Mouse (Mus musculus) T-helper 17 cell (primary cell): Measurements from ENCODE around the gene Cacna1b.

Experiments
- in situ Hi-C, 2 experiments: fragments of 300-600 bp; cut with MboI, MseI; formaldehyde crosslinking; loops; 1 replicate in 1 of 2; 2 replicates in 1 of 2; pipeline ENCODE4 v1.15.1; 2025; ENCODE audit warnings: high pct_unique_total_duplicates in 2 of 2

Cacna1b gene

GRCm38 (mm10) chr2:24719645-24720379 is 43.1 kb downstream of the Cacna1b start:
- in situ Hi-C loops: no loop called here

GRCm38 (mm10) chr2:24718906-24719305 is 44.0 kb downstream of the Cacna1b start:
- in situ Hi-C loops: no loop called here

GRCm38 (mm10) chr2:24717963-24718362 is 45.0 kb downstream of the Cacna1b start:
- in situ Hi-C loops: no loop called here

- in situ Hi-C loops: no loop called here
Observed at GRCm38 (mm10) chr2:24717461-24717860, 45.5 kb downstream of the Cacna1b start.

- in situ Hi-C loops: no loop called here
Observed at GRCm38 (mm10) chr2:24705929-24706328, 57.0 kb downstream of the Cacna1b start.

GRCm38 (mm10) chr2:24702208-24702957 is 60.6 kb downstream of the Cacna1b start:
- in situ Hi-C loops: no loop called here

GRCm38 (mm10) chr2:24697281-24697980 is 65.5 kb downstream of the Cacna1b start:
- in situ Hi-C loops: loop anchor here in 1 of 2 experiments (10.0 kb wide), 1 partner anchor 1587 kb away; no protein-coding TSS in a partner anchor

- in situ Hi-C loops: loop anchor here in 1 of 2 experiments (10.0 kb wide), 1 partner anchor 1592 kb away; no protein-coding TSS in a partner anchor
Observed at GRCm38 (mm10) chr2:24692371-24692770, 70.6 kb downstream of the Cacna1b start.

GRCm38 (mm10) chr2:24690356-24690755 is 72.6 kb downstream of the Cacna1b start:
- in situ Hi-C loops: loop anchor here in 1 of 2 experiments (10.0 kb wide), 1 partner anchor 1594 kb away; no protein-coding TSS in a partner anchor

GRCm38 (mm10) chr2:24685347-24685746 is 77.6 kb downstream of the Cacna1b start:
- in situ Hi-C loops: no loop called here

- in situ Hi-C loops: no loop called here
Observed at GRCm38 (mm10) chr2:24684796-24685195, 78.2 kb downstream of the Cacna1b start.

- in situ Hi-C loops: no loop called here
Observed at GRCm38 (mm10) chr2:24683266-24683665, 79.7 kb downstream of the Cacna1b start.

GRCm38 (mm10) chr2:24680731-24681130 is 82.2 kb downstream of the Cacna1b start:
- in situ Hi-C loops: no loop called here

GRCm38 (mm10) chr2:24680176-24680575 is 82.8 kb downstream of the Cacna1b start:
- in situ Hi-C loops: no loop called here

- in situ Hi-C loops: no loop called here
Observed at GRCm38 (mm10) chr2:24679012-24679651, 83.8 kb downstream of the Cacna1b start.

GRCm38 (mm10) chr2:24678538-24678937 is 84.4 kb downstream of the Cacna1b start:
- in situ Hi-C loops: no loop called here

- in situ Hi-C loops: no loop called here
Observed at GRCm38 (mm10) chr2:24678110-24678509, 84.8 kb downstream of the Cacna1b start.

GRCm38 (mm10) chr2:24677629-24678028 is 85.3 kb downstream of the Cacna1b start:
- in situ Hi-C loops: no loop called here

- in situ Hi-C loops: no loop called here
Observed at GRCm38 (mm10) chr2:24674432-24675006, 88.4 kb downstream of the Cacna1b start.

GRCm38 (mm10) chr2:24668598-24668997 is 94.4 kb downstream of the Cacna1b start:
- in situ Hi-C loops: no loop called here

- in situ Hi-C loops: no loop called here
Observed at GRCm38 (mm10) chr2:24664678-24665257, 98.2 kb downstream of the Cacna1b start.
